Mouse (Mus musculus) olfactory bulb, adult 2 months (tissue): ENCODE measurements around the gene Fbxo8.

Experiments
- CTCF ChIP-seq: fragments of 200-500 bp; IDR thresholded peaks from 2 replicates; pipeline ENCODE4 v1.5.1; 2012; ENCODE audit warnings: low read depth, mild to moderate bottlenecking, low read length, moderate library complexity; ENCODE audit not compliant: insufficient read depth
- POLR2A ChIP-seq: fragments of 200-500 bp; IDR thresholded peaks from 2 replicates; pipeline ENCODE4 v1.6.1; 2012; ENCODE audit warnings: mild to moderate bottlenecking, low read depth, low read length, moderate library complexity; ENCODE audit not compliant: insufficient read depth

- no peak for TF ChIP-seq POLR2A
- TF ChIP-seq CTCF, result no peak
Measured at GRCm38 (mm10) chr8:56615005-56615404, 64.1 kb downstream of the Fbxo8 start.
